Mouse (Mus musculus) stomach, embryonic 16.5 days (tissue): Measurements from ENCODE around the gene Phldb3. TPM values are rescaled to one million over a fixed set of nuclear protein-coding genes. Genes with fewer than 3 reads are reported as not detected.

Source experiments
- ATAC-seq: fragments of 200-750 bp; cut with Nextera tagmentation; 2 replicates; pipeline ENCODE4 v1.8.0; 2017; ENCODE audit warnings: moderate number of reproducible peaks, moderate TSS enrichment; ENCODE audit not compliant: insufficient read depth, low FRiP score
- H3K27ac ChIP-seq: fragments of 300-500 bp; sonication (generic); 2 replicates; pipeline ENCODE4 v1.5.1; 2014; ENCODE audit warnings: low read length
- H3K27me3 ChIP-seq: fragments of 300-500 bp; sonication (generic); 2 replicates; pipeline ENCODE4 v1.6.1; 2014; ENCODE audit warnings: low read length, control low read depth, mixed read lengths; ENCODE audit not compliant: control insufficient read depth, insufficient read depth
- H3K36me3 ChIP-seq: fragments of 300-500 bp; sonication (generic); 2 replicates; pipeline ENCODE4 v1.6.1; 2014; ENCODE audit warnings: low read length; ENCODE audit not compliant: control insufficient read depth, insufficient read depth
- H3K4me1 ChIP-seq: fragments of 300-500 bp; sonication (generic); 2 replicates; pipeline ENCODE4 v1.6.1; 2014; ENCODE audit warnings: low read length, control low read depth, mixed read lengths; ENCODE audit not compliant: control insufficient read depth, insufficient read depth
- H3K4me2 ChIP-seq: fragments of 300-500 bp; sonication (generic); 2 replicates; pipeline ENCODE4 v1.6.1; 2014; ENCODE audit warnings: low read depth, low read length, mixed read lengths
- H3K4me3 ChIP-seq: fragments of 300-500 bp; sonication (generic); replicated peaks from 2 replicates; pipeline ENCODE4 v1.5.1; 2014; ENCODE audit warnings: mild to moderate bottlenecking, low read length
- H3K9ac ChIP-seq: fragments of 300-500 bp; sonication (generic); 2 replicates; pipeline ENCODE4 v1.6.1; 2014; ENCODE audit warnings: low read length
- H3K9me3 ChIP-seq: fragments of 300-500 bp; sonication (generic); replicated peaks from 2 replicates; pipeline ENCODE4 v1.6.1; 2016; ENCODE audit warnings: low read length, control low read depth; ENCODE audit not compliant: control insufficient read depth
- WGBS: fragments of 180-500 bp; shearing (Covaris S2); extraction: QIAGEN DNeasy Blood & Tissue Kit; methylation state at CpG from one replicate; pipeline ENCODE4 v1.1.7; 2014; 5-methylcytosine and 5-hydroxymethylcytosine counted together
- polyA plus RNA-seq: library from polyadenylated mRNA; unstranded; fragments of >200 nt; fragmentation: Nextera tagmentation; extraction: Ambion mirVana; gene quantifications from 2 replicates; pipeline ENCODE4 v1.2.1, GENCODE M21; 2015

Phldb3 gene
- polyA plus RNA-seq, 1 experiment from 2014 or later, result 0.72 TPM

DNA sequence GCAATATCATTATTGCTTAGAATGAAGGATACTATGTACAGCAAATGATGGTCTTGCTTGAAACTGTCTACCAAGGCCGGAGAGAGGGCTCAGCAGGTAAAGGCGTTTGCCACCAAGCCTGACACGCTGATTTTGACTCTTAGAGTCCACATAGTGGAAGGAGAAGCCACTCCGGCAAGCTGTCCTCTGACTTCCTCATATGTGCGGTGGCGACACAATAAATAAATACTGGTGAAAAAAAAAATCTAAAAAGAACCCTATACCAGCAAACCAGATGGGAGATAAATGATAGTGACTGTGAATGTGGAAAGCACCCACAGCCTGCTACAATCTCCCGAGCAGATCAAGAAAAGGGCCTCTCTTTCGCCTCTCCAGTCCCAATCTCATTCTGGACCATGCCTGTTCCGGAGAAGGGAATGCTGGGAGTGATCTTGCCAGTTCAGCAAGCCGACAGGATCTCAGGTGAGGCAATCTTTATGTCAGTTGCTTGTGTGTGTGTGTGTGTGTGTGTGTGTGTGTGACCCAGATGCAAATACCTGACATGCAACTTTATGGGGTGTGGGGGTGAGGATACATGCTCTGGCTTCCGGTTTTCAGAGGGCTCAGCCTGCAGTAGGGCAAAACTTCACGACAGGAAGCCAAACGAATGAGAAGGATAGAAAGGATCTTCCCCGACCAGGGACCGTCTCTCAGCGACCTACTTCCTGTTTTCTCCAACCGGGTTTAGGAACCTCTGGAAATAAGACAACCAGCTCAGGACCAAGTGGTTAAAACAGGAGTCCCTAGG, 50.7 kb downstream of the Phldb3 start:
- H3K27me3 ChIP-seq, result no peaks in the 10 kb centered on the region
- no peak overlapping the region for H3K4me2 ChIP-seq
- 0 out of 2 replicates have a peak, but pooled peaks cover 3% of the 10 kb centered on the region for H3K9me3 ChIP-seq
- no peaks in the 10 kb centered on the region for H3K36me3 ChIP-seq
- no peak overlapping the region for H3K27ac ChIP-seq
- H3K4me1 ChIP-seq, result no peaks in the 10 kb centered on the region
- no peak overlapping the region for H3K4me3 ChIP-seq
- WGBS, result 62% methylated on average over 17 of the region's 17 CpGs
- no peak for ATAC-seq
- H3K9ac ChIP-seq, result no peak overlapping the region

DNA sequence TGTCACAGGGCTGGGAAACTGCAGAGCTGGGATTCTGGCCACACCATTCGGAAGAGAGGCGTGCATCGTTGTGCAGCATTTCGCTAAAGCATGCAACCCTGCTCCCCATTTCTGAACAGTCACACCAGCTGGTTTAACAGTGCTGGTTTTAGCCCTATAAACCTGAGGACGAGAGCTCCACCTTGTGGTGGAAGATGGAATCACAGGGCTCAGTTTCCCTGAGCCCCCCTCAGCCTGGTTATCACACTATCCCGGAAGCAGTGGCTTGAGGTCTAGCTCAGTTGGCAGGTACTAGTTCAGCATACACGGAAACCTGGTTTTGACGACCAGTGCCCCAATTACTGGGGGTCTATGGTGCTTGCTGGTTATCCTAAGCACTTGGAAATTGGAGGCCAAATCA, 52.0 kb downstream of the Phldb3 start:
- 0 out of 2 replicates have a peak, but pooled peaks cover 3% of the 10 kb centered on the region for H3K9me3 ChIP-seq
- WGBS, result 12% methylated on average over 8 of the region's 8 CpGs
- no peaks in the 10 kb centered on the region for H3K27me3 ChIP-seq
- H3K9ac ChIP-seq, result no peak overlapping the region
- H3K4me2 ChIP-seq, result no peak overlapping the region
- no peaks in the 10 kb centered on the region for H3K4me1 ChIP-seq
- no peak overlapping the region for H3K4me3 ChIP-seq
- ATAC-seq, result no peak; the same call in 1 of the 2 replicates
- no peaks in the 10 kb centered on the region for H3K36me3 ChIP-seq
- no peak overlapping the region for H3K27ac ChIP-seq

DNA sequence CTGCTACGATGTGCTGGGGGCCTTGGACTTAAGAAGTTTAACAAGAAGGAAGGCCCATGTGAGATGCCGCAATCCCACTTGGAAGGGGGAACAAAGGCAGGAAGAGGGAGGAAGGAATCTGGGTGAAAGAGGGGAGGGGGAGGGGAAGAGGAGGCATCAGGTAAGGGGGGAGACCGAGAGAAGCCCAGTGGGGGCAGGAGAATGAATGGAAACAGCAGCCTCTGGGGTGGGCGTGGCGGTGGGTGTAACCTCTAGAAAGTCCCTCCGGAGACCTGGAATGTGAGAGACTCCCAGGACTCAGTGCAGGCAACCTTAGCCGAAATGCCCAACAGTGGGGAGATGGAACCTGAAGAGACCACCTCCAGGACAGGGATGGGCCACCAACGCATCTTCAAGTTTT, 53.7 kb downstream of the Phldb3 start:
- Histone ChIP-seq H3K4me1 (no peaks in the 10 kb centered on the region), H3K27me3 (no peaks in the 10 kb centered on the region), H3K9ac (no peak overlapping the region), H3K36me3 (no peaks in the 10 kb centered on the region), H3K4me2 (no peak overlapping the region), H3K27ac (no peak overlapping the region), H3K4me3 (no peak overlapping the region), H3K9me3 (no peaks in the 10 kb centered on the region)
- 40% methylated on average over 8 of the region's 8 CpGs for WGBS
- no peak for ATAC-seq

DNA sequence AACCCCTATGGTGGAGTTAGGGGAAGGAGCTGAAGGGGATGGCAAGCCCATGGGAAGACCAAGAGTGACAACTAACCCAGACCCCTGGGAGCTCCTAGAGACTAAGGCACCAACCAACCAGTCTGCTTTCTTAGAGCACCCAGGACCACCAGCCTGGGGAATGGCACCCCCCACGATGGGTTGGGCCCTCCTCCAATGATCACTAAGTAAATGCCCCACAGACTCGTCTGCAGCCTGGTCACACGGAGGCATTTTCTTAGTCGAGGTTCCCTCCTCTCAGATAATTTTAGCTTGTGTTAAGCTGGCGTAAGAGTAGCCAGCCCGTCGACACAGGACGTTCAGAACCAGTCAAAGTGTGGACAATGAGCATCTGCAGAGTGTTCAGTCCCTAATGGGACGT, 54.4 kb downstream of the Phldb3 start:
- no peaks in the 10 kb centered on the region for H3K9me3 ChIP-seq

DNA sequence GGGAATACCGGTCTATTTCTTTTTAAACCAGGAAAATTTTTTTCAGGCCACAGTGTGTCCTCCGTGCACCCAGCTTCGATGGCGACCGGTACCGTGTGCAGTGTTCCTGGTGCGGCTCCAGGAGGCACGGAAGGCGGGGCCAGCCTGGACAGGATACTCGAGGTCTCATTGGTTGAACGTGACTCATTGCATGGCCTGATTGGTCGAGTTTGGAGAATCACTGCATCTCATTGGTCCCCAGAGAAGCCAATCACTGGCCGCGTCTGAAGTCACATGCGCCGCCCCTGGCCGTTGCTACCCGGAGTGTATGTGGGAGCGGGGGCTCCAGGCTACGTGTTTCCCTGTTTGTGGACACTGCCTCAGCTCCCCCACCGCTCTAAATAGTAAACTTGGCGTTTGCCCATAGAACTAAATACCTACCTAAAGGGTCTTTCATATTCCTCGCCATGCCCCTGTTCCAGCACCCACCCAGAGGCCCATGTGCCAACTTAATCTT, 61.4 kb downstream of the Phldb3 start:
- H3K4me2 ChIP-seq, result no peak overlapping the region
- H3K27me3 ChIP-seq, result no peaks in the 10 kb centered on the region
- 92% methylated on average over 23 of the region's 23 CpGs for WGBS
- H3K9ac ChIP-seq, result no peak overlapping the region
- no peaks in the 10 kb centered on the region for H3K4me1 ChIP-seq
- H3K4me3 ChIP-seq, result no peak overlapping the region
- ATAC-seq, result no peak
- H3K9me3 ChIP-seq, result no peaks in the 10 kb centered on the region
- no peaks in the 10 kb centered on the region for H3K36me3 ChIP-seq
- H3K27ac ChIP-seq, result no peak overlapping the region

More for the DNA sequence above, 54.4 kb downstream of the Phldb3 start:
- 82% methylated on average over 9 of the region's 9 CpGs for WGBS
- H3K4me2 ChIP-seq, result no peak overlapping the region
- H3K4me1 ChIP-seq, result no peaks in the 10 kb centered on the region
- H3K27ac ChIP-seq, result no peak overlapping the region
- H3K4me3 ChIP-seq, result no peak overlapping the region
- no peak for ATAC-seq
- H3K9ac ChIP-seq, result no peak overlapping the region
- no peaks in the 10 kb centered on the region for H3K36me3 ChIP-seq
- H3K27me3 ChIP-seq, result no peaks in the 10 kb centered on the region

DNA sequence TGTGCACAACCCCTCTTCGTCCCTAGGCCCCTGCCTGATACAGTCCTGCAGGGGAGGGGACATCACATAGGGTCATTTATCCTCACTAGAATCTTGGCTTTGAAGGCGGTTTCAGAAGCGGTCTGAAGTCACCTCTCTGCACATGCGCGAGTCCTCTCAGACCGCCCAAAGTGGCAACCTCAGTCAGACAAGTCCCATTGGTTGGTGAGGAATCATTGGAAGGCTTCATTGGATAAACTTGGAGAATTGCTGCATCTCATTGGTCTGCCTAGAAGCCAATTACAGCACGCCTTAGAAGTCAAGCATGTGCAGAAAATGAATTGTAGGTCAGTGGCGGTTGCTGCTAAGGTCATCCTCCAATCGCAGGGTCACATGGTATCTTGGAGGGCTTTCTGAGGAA, 66.0 kb downstream of the Phldb3 start, which contains the start of gene Tex101:
Tex101 (minus strand) TSS at position 101 of the 400 bp plus-strand sequence.
- 86% methylated on average over 9 of the region's 9 CpGs for WGBS
- Histone ChIP-seq H3K4me2 (no peak within 1 kb of the TSS), H3K9ac (no peak within 1 kb of the TSS), H3K9me3 (no peaks in the 10 kb centered on the region), H3K4me3 (no peak within 1 kb of the TSS), H3K36me3 (no peaks in the 10 kb centered on the region), H3K4me1 (no peaks in the 10 kb centered on the region), H3K27ac (no peak within 1 kb of the TSS), H3K27me3 (no peaks in the 10 kb centered on the region)
- no peak for ATAC-seq

Other genes starting within 250 kb of the Phldb3 start
- 7.4 and 8.5 TPM in 2 replicates for gene Kcnn4, start 240.5 kb upstream of the Phldb3 start, polyA plus RNA-seq
- gene Smg9, start 211.1 kb upstream of the Phldb3 start, polyA plus RNA-seq, result 19.5 and 21.3 TPM in 2 replicates
- gene Irgc1, start 158.5 kb upstream of the Phldb3 start, polyA plus RNA-seq, result 0.17 and 0.26 TPM in 2 replicates
- 13.3 and 15.4 TPM in 2 replicates for gene Plaur, start 148.3 kb upstream of the Phldb3 start, polyA plus RNA-seq
- 4.4 TPM in 2 replicates for gene Cadm4, start 128.7 kb upstream of the Phldb3 start, polyA plus RNA-seq
- gene Zfp428, start 103.8 kb upstream of the Phldb3 start, polyA plus RNA-seq, result 22.3 and 24.6 TPM in 2 replicates
- gene AC161166.1, start 98.3 kb upstream of the Phldb3 start, polyA plus RNA-seq, result 0.19 and 0.30 TPM in 2 replicates
- gene Irgq, start 80.1 kb upstream of the Phldb3 start, polyA plus RNA-seq, result 5.5 and 5.6 TPM in 2 replicates
- gene Pinlyp, start 64.6 kb upstream of the Phldb3 start, polyA plus RNA-seq, result 16.4 and 26.0 TPM in 2 replicates
- 91.4 and 114 TPM in 2 replicates for gene Xrcc1, start 64.5 kb upstream of the Phldb3 start, polyA plus RNA-seq
- 35.6 and 43.4 TPM in 2 replicates for gene Ethe1, start 23.2 kb upstream of the Phldb3 start, polyA plus RNA-seq
- 3.5 and 4.0 TPM in 2 replicates for gene Zfp575, start 23.1 kb upstream of the Phldb3 start, polyA plus RNA-seq
- gene Lypd3, start 25.8 kb downstream of the Phldb3 start, polyA plus RNA-seq, result 95.4 and 131 TPM in 2 replicates
- gene Tex101, start 65.9 kb downstream of the Phldb3 start, polyA plus RNA-seq, result not detected in 2 replicates
- not detected in 2 replicates for gene BC049730, start 98.5 kb downstream of the Phldb3 start, polyA plus RNA-seq
- gene Gm4763, start 116.1 kb downstream of the Phldb3 start, polyA plus RNA-seq, result not detected in 2 replicates
- 5.2 and 6.8 TPM in 2 replicates for gene Cd177, start 149.5 kb downstream of the Phldb3 start, polyA plus RNA-seq
- gene Ceacam10, start 166.4 kb downstream of the Phldb3 start, polyA plus RNA-seq, result 1.2 and 1.4 TPM in 2 replicates